Mouse (Mus musculus): Measurements from ENCODE around the gene Akr1c18.

Akr1c18 gene

DNA sequence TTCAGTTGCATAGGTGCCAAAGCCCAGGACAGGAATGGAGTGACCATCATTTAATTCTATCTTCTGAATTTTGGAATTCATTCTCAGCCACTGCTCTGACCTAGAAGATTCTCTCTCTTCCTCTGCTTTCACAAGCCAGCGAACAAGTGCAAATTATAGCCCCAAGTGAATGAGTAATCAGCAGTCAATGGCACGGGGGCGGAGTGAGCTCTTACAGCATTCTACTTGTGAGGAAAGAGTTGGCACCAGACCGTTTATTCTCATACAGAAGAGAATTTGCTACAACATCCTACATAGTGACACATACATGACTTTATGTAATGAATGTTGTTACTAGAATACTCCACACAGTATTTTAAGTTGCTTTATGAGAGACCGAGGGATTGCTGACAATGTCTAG is at the start of gene Akr1c18:
Akr1c18 (minus strand) TSS at position 137 of the 400 bp plus-strand sequence.
- 35% methylated on average over 5 of the region's 5 CpGs for WGBS

GRCm38 (mm10) chr13:4192511-4192910 is 42.1 kb upstream of the Akr1c18 start:
- 78% methylated on average over 3 of the region's 3 CpGs for WGBS

DNA sequence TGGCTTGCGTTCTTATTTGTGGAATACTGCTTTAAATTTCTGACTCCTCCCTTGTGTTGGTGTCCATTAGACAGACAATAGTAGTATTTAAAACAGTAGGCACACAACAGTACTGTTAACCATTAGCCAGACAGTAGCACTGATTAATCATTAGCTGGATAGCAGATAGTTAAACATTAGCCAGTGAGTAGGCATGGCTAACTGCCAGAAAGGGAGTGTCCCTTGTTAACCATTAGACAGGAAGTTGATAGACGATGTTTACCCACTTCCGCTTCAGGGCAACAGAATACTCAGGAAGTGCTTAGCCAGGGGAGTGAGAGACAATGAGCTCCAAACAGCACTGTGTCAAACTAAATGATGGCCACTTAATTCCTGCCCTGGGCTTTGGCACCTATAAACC is 40.5 kb upstream of the Akr1c18 start, which contains the start of gene Akr1c13:
Akr1c13 (plus strand) TSS at position 247 of the 400 bp plus-strand sequence.
- WGBS, result 53% methylated on average over 3 of the region's 3 CpGs

DNA sequence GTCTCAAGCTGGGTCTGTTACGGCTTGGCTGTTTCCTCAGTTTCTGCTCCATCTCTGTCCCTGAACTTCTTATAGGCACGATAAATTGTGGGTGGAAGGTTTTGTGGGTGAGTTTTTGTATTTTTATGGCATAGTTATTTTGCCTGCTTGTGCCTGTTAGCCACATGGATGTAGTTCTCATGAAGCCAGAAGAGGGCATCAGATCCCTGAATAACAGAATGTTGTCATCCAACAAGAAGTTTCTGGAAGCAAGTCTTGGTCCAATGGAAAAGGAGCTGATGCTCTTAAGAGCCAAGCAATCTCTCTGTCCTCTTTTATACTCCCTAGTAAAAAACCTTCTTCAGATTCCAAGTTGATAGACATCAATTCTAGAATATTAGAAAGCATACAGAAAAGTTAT is 37.7 kb upstream of the Akr1c18 start:
- 70% methylated on average over 2 of the region's 2 CpGs for WGBS

GRCm38 (mm10) chr13:4186641-4187411 is 36.4 kb upstream of the Akr1c18 start:
- 78% methylated on average over 7 of the region's 7 CpGs for WGBS

GRCm38 (mm10) chr13:4183116-4183515 is 32.7 kb upstream of the Akr1c18 start:
- WGBS, result 69% methylated on average over 9 of the region's 9 CpGs

DNA sequence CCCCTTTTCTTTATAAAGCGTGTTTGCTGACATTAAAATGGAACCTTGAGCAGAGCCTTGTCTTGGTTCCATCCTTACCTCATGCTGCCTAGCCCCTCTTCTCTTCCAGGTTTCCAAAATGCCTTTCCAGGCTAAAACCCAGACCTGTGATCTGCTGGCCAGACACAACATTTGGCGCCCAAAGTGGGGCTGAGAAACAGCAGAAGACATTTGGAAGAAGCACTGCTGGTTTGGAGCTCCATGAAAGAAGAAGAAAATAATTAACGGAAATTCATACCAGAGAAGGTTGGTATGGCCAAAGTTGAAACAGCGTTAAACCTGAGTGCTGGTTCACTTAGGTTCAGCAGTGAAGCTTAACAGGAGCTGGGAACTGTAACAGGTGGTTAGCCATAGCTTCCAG is 30.9 kb upstream of the Akr1c18 start:
- 90% methylated on average over 4 of the region's 4 CpGs for WGBS

DNA sequence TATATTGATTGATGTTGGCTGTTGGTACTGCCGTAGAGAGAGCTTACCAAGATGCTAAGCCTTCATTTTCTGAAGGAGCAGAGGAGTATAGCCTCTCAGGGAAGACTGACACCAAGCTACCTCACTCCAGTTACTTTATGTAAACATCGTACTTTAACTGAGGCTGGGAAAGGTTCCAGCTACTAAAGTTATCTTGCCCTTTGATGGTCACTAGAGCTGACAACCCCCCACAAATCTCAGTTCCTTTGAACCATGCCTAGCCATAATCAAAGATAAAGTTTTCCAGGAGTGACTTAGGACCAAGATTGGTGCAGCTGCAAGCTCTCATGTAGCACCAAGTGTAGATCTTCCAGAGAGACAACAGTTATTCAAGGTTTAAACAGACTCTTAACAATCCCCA is 22.5 kb upstream of the Akr1c18 start:
- 71% methylated on average over 2 of the region's 2 CpGs for WGBS

GRCm38 (mm10) chr13:4168006-4168405 is 17.6 kb upstream of the Akr1c18 start:
- 39% methylated on average over 1 of the region's 1 CpGs for WGBS

DNA sequence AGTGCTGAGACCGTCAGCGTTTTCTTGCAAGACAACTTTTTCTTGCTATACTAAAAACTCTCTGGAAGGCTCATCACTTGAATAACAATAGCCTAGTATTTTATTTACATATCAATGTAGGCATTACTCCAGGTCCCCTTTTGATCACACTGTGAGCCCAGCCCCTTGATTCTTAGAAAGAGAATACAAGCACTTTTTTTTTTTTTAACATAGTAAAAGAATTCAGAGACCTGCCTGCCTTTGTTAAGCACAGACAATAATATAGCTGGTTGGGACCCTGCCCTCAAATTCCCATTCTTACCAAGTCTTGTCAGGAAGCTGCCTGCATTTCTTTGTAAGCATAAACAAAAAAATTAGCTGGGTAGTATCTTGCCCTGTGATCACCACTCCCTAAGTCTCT is 4.8 kb upstream of the Akr1c18 start:
- 58% methylated on average over 2 of the region's 2 CpGs for WGBS

GRCm38 (mm10) chr13:4153593-4153992 is 3.1 kb upstream of the Akr1c18 start:
- 70% methylated on average over 3 of the region's 3 CpGs for WGBS

DNA sequence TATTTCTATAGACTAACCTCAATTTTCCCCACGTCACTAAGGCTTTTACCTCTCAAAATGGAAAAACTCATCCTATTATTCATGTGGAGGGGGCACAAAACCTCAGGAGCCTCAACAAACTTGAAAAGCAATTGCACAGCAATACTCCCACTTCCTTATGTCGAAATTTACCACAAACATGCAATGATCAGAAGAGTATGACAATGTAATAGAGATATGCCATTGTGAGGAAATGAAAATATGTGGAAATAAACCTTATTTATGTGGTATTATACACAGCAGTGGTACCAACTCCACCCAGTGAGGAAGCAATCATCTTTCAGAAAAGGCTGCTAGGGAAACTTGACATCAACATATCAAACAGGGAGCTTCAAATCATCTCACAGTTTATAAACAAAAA is 2.5 kb upstream of the Akr1c18 start:
- WGBS, result 71% methylated on average over 2 of the region's 2 CpGs

GRCm38 (mm10) chr13:4144261-4144660 is 6.2 kb downstream of the Akr1c18 start:
- 81% methylated on average over 1 of the region's 1 CpGs for WGBS

DNA sequence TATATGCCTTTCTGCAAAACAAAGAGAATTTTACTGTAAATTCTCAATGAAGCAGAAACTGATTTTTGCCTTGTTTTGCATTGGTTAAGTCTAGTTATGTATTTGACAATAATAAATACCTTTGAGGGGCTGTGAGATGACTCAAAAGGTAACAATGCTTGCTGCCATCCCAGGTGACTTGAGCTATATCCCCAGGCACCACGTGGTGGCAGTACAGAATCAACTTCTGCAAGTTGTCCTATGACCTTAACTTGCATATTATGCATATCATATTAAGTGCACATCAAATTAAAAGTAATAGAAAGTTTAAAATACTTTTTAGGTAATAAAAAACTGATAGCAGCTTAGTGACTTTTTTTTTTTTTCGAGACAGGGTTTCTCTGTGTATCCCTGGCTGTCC is 17.4 kb downstream of the Akr1c18 start:
- WGBS, result 25% methylated on average over 2 of the region's 2 CpGs

DNA sequence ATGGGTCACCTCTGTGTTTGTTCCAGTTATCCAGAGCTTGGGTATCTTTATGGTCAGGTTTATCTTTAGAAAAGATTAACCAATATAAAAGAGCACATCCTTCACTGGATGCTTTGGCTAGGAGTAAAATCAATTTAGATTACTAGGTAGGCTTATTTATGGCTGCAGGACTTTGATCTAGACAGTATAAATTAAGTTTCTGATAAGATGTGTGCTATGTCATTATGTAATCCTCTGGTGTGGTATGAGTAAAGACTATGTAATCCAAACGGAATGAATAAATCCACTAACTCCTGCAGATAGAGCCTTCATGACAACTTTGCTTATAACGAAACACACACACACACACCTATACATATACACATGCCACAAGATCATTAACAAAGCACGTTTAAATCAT is 18.7 kb downstream of the Akr1c18 start:
- 74% methylated on average over 3 of the region's 3 CpGs for WGBS

GRCm38 (mm10) chr13:4131317-4131716 is 19.1 kb downstream of the Akr1c18 start:
- 76% methylated on average over 1 of the region's 1 CpGs for WGBS

DNA sequence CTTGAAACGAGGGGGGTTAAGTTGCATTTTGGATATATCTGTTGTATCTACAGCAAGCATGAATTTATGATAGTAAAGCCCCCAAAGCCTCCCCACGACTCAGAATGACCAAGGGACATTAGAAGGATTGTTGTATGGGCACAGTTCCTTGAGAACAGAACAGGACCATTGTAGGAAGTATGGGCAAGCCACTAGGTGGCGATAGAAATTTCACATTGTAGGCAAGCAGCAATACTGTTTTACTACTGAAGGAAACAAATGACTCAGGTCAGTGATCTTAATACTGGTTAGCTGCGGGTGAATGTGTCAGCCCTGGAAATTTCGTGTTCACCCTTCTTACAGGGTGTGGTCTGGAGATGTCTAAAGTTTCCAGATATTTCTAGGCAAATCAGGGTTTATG is 21.4 kb downstream of the Akr1c18 start:
- WGBS, result 41% methylated on average over 5 of the region's 5 CpGs

DNA sequence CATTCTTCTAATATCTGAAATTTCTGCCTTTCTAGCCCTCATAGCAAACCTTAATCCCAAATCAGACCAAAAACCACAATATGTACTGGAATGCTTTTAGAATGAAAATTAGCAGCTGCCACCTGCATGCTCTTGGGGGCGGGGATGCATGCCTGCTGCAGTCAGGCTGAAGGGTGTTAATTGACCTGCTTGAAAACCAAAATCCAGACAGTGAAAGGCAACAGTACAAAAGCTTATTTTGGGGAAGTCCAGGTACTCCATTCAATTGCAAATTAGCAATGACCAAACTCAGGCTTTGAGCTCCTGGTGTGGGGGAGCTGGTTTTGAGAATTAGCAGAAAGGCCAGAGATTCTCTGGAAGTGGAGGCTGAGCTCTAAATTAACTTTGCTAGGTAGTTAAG is 24.6 kb downstream of the Akr1c18 start:
- 46% methylated on average over 1 of the region's 1 CpGs for WGBS

DNA sequence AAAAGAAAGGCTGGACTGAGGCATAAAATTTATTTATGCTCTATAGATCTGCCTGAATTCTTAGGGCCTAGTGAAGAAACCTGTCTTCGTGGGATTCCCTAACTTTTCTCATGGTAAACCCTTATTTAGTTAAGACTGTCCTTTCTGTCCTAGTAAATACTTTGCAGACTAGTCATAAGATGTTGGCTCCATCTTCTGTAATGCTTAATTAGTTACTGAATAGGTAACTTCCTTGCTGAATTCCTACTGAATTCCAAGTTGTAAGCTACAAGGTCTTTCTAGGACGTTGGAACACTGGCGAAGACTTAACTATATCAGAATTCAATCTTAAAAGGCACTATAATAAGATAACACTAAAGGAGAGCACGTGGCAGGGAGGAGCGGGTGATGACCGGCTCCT is 26.0 kb downstream of the Akr1c18 start:
- WGBS, result 92% methylated on average over 6 of the region's 6 CpGs

DNA sequence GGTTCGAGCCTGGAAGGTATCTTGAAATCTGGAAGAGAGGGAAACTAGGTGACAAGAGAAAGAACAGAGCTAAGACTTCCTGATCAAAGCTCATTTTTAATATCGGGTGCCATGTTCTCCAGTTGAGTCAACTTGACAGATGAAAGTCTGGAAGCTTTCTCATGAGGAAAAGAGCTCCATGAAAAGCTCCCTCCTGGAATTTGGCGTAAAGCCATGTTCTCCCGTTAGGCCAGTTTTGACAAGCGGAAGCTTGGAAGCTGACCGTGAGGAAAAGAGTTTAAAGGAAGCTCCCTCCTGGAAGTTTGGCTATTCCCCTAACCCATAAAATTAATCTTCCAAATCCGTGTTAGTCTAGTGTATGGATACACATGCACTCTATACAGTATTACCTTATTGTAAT is 27.3 kb downstream of the Akr1c18 start:
- WGBS, result 66% methylated on average over 7 of the region's 7 CpGs

DNA sequence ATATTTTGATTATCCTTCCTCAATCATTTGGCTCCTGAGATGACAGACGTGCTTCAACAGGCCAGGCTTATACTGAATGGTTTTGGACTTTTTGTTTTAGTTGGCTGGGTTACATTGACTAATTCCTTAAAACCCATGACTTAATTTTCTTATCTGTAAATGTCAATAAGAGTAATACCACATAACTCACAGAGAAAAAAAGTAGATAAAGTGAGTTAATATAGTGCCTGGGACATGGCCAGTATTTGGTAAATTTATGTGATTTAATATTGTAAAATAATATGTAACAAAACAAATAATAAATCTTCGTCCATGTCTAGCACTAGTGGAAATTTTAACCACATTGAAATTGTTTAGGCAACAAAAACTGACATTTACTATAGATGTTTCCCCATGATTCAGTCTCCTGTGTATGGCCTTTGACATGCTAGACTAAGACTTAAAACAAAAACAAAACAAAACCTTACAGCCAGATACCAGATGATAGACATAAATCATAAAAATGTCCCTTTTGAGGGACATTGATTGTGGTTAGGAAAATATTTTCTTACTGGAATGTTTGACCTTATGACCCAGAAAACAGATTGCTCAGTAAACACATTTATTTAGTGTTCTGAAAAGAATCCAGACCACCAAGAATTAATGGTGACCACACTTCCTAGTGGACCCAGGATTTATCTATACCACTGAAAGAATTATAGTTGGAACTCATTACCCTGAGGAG is 31.1 kb downstream of the Akr1c18 start:
- 78% methylated on average over 2 of the region's 2 CpGs for WGBS

DNA sequence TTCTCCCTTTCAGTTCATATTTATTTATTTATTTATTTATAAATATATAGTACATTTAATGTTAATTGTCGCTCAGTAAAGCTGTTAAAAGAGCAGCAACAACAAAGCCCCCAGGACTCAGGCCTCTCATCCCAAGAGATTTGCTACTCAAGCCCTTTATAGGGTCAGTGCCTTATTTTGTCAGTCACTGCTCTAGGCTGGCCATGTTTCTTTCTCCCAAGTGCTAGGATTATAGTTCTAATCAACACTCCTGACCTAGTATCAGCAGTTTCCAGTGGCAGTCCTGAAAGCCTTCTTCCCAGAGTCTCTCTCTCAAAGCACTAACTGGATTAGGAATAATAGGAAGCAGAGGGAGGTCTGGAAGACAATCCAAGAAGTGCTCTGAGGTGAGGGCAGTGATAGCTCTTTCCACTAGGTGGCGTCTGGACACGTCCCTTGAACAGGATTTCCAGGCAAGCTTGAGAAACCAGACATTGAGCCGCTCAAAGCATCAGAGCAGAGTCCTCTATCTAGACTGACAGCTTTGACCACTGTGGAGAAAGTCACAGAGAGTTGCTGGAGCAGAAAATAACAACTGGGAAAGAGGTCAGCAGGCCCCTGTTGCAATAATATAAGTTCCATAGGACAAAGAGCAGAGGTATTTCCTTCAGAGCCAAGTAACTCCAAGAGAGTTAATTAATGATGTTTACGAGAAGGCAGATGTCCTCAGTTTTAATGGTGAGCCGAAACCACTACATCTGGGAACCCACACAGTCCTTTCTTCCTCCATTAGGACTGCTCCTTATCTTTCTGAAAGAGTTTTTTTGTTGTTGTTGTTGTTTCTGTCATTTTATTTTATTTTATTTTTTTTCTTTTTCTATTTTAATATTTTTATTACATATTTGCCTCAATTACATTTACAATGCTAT is 39.9 kb downstream of the Akr1c18 start:
- 41% methylated on average over 6 of the region's 6 CpGs for WGBS

Measured in cerebral cortex, adult 2 months (tissue).